Mouse (Mus musculus) ES-Bruce4 (cell line): Measurements from ENCODE around the gene Prkag2.
A peak's percentile ranks its signal among the peaks of the same experiment; 100 is the strongest.

Source experiments
- CTCF ChIP-seq: IDR thresholded peaks from one replicate; pipeline ENCODE4 v1.8.1; 2011; ENCODE audit warnings: low read depth, low read length
- EP300 ChIP-seq: IDR thresholded peaks from 2 replicates; pipeline ENCODE4 v1.6.1; 2011; ENCODE audit warnings: low read depth, low read length; ENCODE audit not compliant: insufficient read depth
- POLR2A ChIP-seq: IDR thresholded peaks from one replicate; pipeline ENCODE4 v1.8.1; 2011; ENCODE audit warnings: low read length; ENCODE audit not compliant: insufficient read depth

- peak; percentile 85 for TF ChIP-seq POLR2A
- no peak for TF ChIP-seq CTCF
- TF ChIP-seq EP300, result no peak
Measured at GRCm38 (mm10) chr5:24842274-24843102, 258.0 kb downstream of the Prkag2 start, which contains the start of gene Rheb.
